In the genomic region with DNA sequence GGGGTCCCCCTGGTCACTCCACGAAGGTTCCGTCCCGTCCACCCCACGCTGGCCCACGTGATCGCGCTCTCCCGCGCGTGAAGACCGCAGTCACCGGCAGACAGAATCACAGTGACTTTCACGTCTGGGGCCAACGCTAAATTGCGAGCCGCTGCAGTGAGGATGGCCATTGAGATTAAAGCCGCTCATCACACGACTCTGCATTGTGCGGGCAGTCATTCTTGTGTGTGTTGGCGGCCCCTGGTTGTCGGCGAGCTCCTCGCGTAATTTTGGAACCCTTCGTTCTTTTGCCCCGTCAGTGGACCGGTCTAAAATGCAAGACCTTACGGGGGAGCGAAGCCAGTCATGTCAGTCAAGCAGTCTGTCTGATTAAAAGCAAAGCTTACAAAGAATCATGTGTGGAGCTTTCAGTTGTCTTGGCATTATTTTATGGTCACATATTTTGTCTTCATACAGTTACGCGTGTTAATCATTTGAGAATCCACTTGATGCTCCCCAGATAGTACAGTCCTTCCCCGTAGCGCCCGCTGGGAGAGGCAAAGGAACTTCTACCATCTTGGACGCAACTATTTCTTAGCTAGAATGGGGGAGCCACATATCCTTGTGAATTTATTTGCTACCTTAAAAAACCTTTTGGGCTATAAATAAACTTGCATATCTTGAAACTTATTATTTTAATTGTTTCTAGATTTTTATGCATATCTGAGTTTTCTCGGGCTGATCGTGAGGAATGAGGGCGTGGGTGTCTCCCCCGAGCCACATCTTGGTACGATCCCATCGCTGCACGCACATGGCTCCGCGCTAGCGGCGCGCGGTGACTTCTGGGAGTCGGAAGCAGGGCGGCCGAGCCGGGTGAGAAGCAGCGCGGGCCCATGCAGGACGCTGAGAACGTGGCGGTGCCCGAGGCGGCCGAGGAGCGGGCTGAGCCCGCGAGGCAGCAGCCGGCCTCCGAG, we compare ENCODE assay signal across 7 mouse cellular contexts. TPM values are rescaled to one million over a fixed set of nuclear protein-coding genes. Genes with fewer than 3 reads are reported as not detected.
DNase-seq lines count a peak whose midpoint lies in the region; ATAC-seq lines count a peak whose summit lies in the region.

A gene (plus strand): TSS at position 840 of the 953 bp plus-strand sequence.

- H3K9ac ChIP-seq in embryonic facial prominence, embryonic 12.5 days = peak within 1 kb of the TSS; percentile 93
- H3K9ac ChIP-seq in limb, embryonic 11.5 days (ENCODE audit: low read length) = peak within 1 kb of the TSS; percentile 95
- H3K9ac ChIP-seq in midbrain, embryonic 14.5 days (replicated peaks; ENCODE audit: low read length) = peak within 1 kb of the TSS; percentile 92

- ATAC-seq in embryonic facial prominence, embryonic 12.5 days (ENCODE audit: insufficient number of reproducible peaks, insufficient read depth, low FRiP score, low TSS enrichment) = peak; percentile 88
- ATAC-seq in limb, embryonic 11.5 days (ENCODE audit: insufficient number of reproducible peaks, low FRiP score, low TSS enrichment, low read depth) = peak; percentile 87
- ATAC-seq in midbrain, embryonic 14.5 days (ENCODE audit: low FRiP score, low TSS enrichment) = peak; percentile 91

- peaks cover 9% of the 10 kb centered on the region for H3K36me3 ChIP-seq in embryonic facial prominence, embryonic 12.5 days
- peaks cover 5% of the 10 kb centered on the region for H3K36me3 ChIP-seq in limb, embryonic 11.5 days (ENCODE audit: control insufficient read depth, insufficient read depth, low read length)
- peaks cover 7% of the 10 kb centered on the region for H3K36me3 ChIP-seq in midbrain, embryonic 14.5 days (ENCODE audit: control insufficient read depth, insufficient read depth, low read length)

- peak within 1 kb of the TSS; percentile 93 for H3K4me3 ChIP-seq in embryonic facial prominence, embryonic 12.5 days
- H3K4me3 ChIP-seq in limb, embryonic 11.5 days (ENCODE audit: low read depth, low read length) = peak within 1 kb of the TSS; percentile 99
- H3K4me3 ChIP-seq in midbrain, embryonic 14.5 days (replicated peaks; ENCODE audit: low read depth, low read length) = peak within 1 kb of the TSS; percentile 100

- WGBS in embryonic facial prominence, embryonic 12.5 days = under 1% methylated on average over 65 of the region's 65 CpGs
- WGBS in limb, embryonic 11.5 days = under 1% methylated on average over 65 of the region's 65 CpGs
- under 1% methylated on average over 65 of the region's 65 CpGs for WGBS in midbrain, embryonic 14.5 days

- H3K27ac ChIP-seq in embryonic facial prominence, embryonic 12.5 days = peak within 1 kb of the TSS; percentile 98
- peak within 1 kb of the TSS; percentile 88 for H3K27ac ChIP-seq in limb, embryonic 11.5 days (replicated peaks; ENCODE audit: low read depth, low read length)
- H3K27ac ChIP-seq in midbrain, embryonic 14.5 days (replicated peaks; ENCODE audit: low read depth, low read length) = peak within 1 kb of the TSS; percentile 88

- peak within 1 kb of the TSS; percentile 70 for H3K4me2 ChIP-seq in embryonic facial prominence, embryonic 12.5 days (replicated peaks)
- peak within 1 kb of the TSS; percentile 84 for H3K4me2 ChIP-seq in limb, embryonic 11.5 days (ENCODE audit: low read depth, severe bottlenecking)
- H3K4me2 ChIP-seq in midbrain, embryonic 14.5 days (ENCODE audit: low read length) = peak within 1 kb of the TSS; percentile 91

- no peaks in the 10 kb centered on the region for H3K9me3 ChIP-seq in embryonic facial prominence, embryonic 12.5 days
- no peaks in the 10 kb centered on the region for H3K9me3 ChIP-seq in limb, embryonic 11.5 days (ENCODE audit: control insufficient read depth, low read length)
- H3K9me3 ChIP-seq in midbrain, embryonic 14.5 days (ENCODE audit: control insufficient read depth, low read length) = no peaks in the 10 kb centered on the region

- no peaks in the 10 kb centered on the region for H3K27me3 ChIP-seq in embryonic facial prominence, embryonic 12.5 days
- H3K27me3 ChIP-seq in limb, embryonic 11.5 days (ENCODE audit: control insufficient read depth, insufficient read depth, low read length) = no peaks in the 10 kb centered on the region
- H3K27me3 ChIP-seq in midbrain, embryonic 14.5 days (ENCODE audit: control insufficient read depth, insufficient read depth, low read length) = no peaks in the 10 kb centered on the region

- H3K4me1 ChIP-seq in embryonic facial prominence, embryonic 12.5 days = peaks cover 13% of the 10 kb centered on the region
- peaks cover 7% of the 10 kb centered on the region for H3K4me1 ChIP-seq in limb, embryonic 11.5 days (ENCODE audit: control insufficient read depth, insufficient read depth, low read length)
- H3K4me1 ChIP-seq in midbrain, embryonic 14.5 days (ENCODE audit: control insufficient read depth, insufficient read depth, low read length) = peaks cover 19% of the 10 kb centered on the region

- DNase-seq in adrenal gland, postnatal 25 days = peak; percentile 88
- peak; percentile 99 for DNase-seq in heart, adult 11 months
- peak; percentile 93 for DNase-seq in kidney, adult 18-20 months
- peak; percentile 90 for DNase-seq in limb, embryonic 11.5 days (ENCODE audit: low spot score)
- peak; percentile 96 for DNase-seq in midbrain, embryonic 14.5 days
- peak; percentile 79 to 86 for DNase-seq in spleen, adult 18-20 months

RNA-seq across cellular contexts. Expression of the gene that starts here (rescaled TPM):
- 159 and 237 TPM in 2 replicates for total RNA-seq in adrenal gland, postnatal 25 days (2021)
- polyA plus RNA-seq in embryonic facial prominence, embryonic 12.5 days (2016; fragmentation: Nextera tagmentation; extraction: Ambion mirVana) = 187 and 191 TPM in 2 replicates
- 210 and 212 TPM in 2 replicates for polyA plus RNA-seq in limb, embryonic 11.5 days (2014; fragmentation: Nextera tagmentation; extraction: Ambion mirVana)
- 77.8 and 90.6 TPM in 2 replicates for polyA plus RNA-seq in midbrain, embryonic 14.5 days (2014; fragmentation: Nextera tagmentation; extraction: Ambion mirVana)

Comparison
In these comparisons a context has a peak if more than half of its experiments do, and no peak if none do; other contexts are left out.
1. Peak in every context shown above with its lines: DNase-seq, ATAC-seq, H3K4me3 ChIP-seq and H3K27ac ChIP-seq.